Mouse (Mus musculus): ENCODE data around the gene Gm8251. TPM values are rescaled to one million over a fixed set of nuclear protein-coding genes. Genes with fewer than 3 reads are reported as not detected.

Gm8251 gene
- total RNA-seq, 1 experiment: 0.18 TPM

GRCm38 (mm10) chr1:44042555-44042915 lies 19.2 kb downstream of the Gm8251 start:
- in situ Hi-C loops (cut with MboI; ENCODE audit: low sequenced_read_pairs in 2 of 2, unreplicated experiment in 2 of 2): no loop called here
- Histone ChIP-seq H3K36me3 (ENCODE audit: control insufficient read depth, insufficient read depth, low read length, poor library complexity, severe bottlenecking) (no peaks in the 10 kb centered on the region), H3K9ac (ENCODE audit: insufficient read depth, low read depth, low read length, poor library complexity, severe bottlenecking) (no peak overlapping the region), H3K27ac (ENCODE audit: insufficient read depth, low read depth, low read length, poor library complexity, severe bottlenecking) (no peak overlapping the region), H3K4me3 (ENCODE audit: insufficient read depth in 1 of 2, low read depth in 1 of 2, low read length in 2 of 2, poor library complexity in 1 of 2, severe bottlenecking in 1 of 2) (peak overlapping the region; percentile 17 to 23; a peak in 3 of 4 replicates), H3K4me1 (ENCODE audit: control insufficient read depth in 2 of 2, insufficient read depth in 2 of 2, low read length in 2 of 2, poor library complexity in 1 of 2) (peaks cover 2 to 3% of the 10 kb centered on the region in 2 experiments; a peak in 1 of 4 replicates), H3K9me3 (ENCODE audit: control insufficient read depth, insufficient read depth, low read depth, low read length) (no peaks in the 10 kb centered on the region)
- no peak for TF ChIP-seq MAFK (IDR thresholded peaks at IDR 0.05; ENCODE audit: insufficient read depth, low read depth, low read length)
- TF ChIP-seq ZNF384 (IDR thresholded peaks at IDR 0.05; ENCODE audit: low read depth, low read length): no peak
- TF ChIP-seq HCFC1 (IDR thresholded peaks at IDR 0.05; ENCODE audit: borderline replicate concordance, insufficient read depth, low read length): no peak
- no peak for TF ChIP-seq CHD2 (IDR thresholded peaks at IDR 0.05; ENCODE audit: low read depth, low read length)
- no peak for TF ChIP-seq ZC3H11A (IDR thresholded peaks at IDR 0.05; ENCODE audit: borderline replicate concordance, low read depth, low read length)
- DNase-seq (ENCODE audit: low read depth, low spot score): no peak

GRCm38 (mm10) chr1:44041797-44042554 lies 19.8 kb downstream of the Gm8251 start:
- no peak overlapping the region for H3K27ac ChIP-seq (ENCODE audit: insufficient read depth, low read depth, low read length, poor library complexity, severe bottlenecking)

GRCm38 (mm10) chr1:44032948-44033347 lies 28.8 kb downstream of the Gm8251 start:
- no peaks in the 10 kb centered on the region for H3K9me3 ChIP-seq (ENCODE audit: control insufficient read depth, insufficient read depth, low read depth, low read length)
- no peak overlapping the region for H3K9ac ChIP-seq (ENCODE audit: insufficient read depth, low read depth, low read length, poor library complexity, severe bottlenecking)
- H3K4me1 ChIP-seq (ENCODE audit: control insufficient read depth in 2 of 2, insufficient read depth in 2 of 2, low read length in 2 of 2, poor library complexity in 1 of 2): no peaks in the 10 kb centered on the region
- no peak overlapping the region for H3K4me3 ChIP-seq (ENCODE audit: insufficient read depth in 1 of 2, low read depth in 1 of 2, low read length in 2 of 2, poor library complexity in 1 of 2, severe bottlenecking in 1 of 2)
- DNase-seq (ENCODE audit: low read depth, low spot score): no peak
- TF ChIP-seq HCFC1 (IDR thresholded peaks at IDR 0.05; ENCODE audit: borderline replicate concordance, insufficient read depth, low read length) (no peak), MAFK (IDR thresholded peaks at IDR 0.05; ENCODE audit: insufficient read depth, low read depth, low read length) (no peak), CHD2 (IDR thresholded peaks at IDR 0.05; ENCODE audit: low read depth, low read length) (no peak), ZNF384 (IDR thresholded peaks at IDR 0.05; ENCODE audit: low read depth, low read length) (no peak), ZC3H11A (IDR thresholded peaks at IDR 0.05; ENCODE audit: borderline replicate concordance, low read depth, low read length) (no peak)
- no peaks in the 10 kb centered on the region for H3K36me3 ChIP-seq (ENCODE audit: control insufficient read depth, insufficient read depth, low read length, poor library complexity, severe bottlenecking)
- H3K27ac ChIP-seq (ENCODE audit: insufficient read depth, low read depth, low read length, poor library complexity, severe bottlenecking): no peak overlapping the region
- in situ Hi-C loops (cut with MboI; ENCODE audit: low sequenced_read_pairs in 2 of 2, unreplicated experiment in 2 of 2): no loop called here

More at GRCm38 (mm10) chr1:44041797-44042554, 19.8 kb downstream of the Gm8251 start:
- DNase-seq (ENCODE audit: low read depth, low spot score): peak; percentile 41
- in situ Hi-C loops (cut with MboI; ENCODE audit: low sequenced_read_pairs in 2 of 2, unreplicated experiment in 2 of 2): no loop called here
- TF ChIP-seq ZC3H11A (IDR thresholded peaks at IDR 0.05; ENCODE audit: borderline replicate concordance, low read depth, low read length) (no peak), MAFK (IDR thresholded peaks at IDR 0.05; ENCODE audit: insufficient read depth, low read depth, low read length) (peak; percentile 19; the same call in 1 of the 2 replicates), ZNF384 (IDR thresholded peaks at IDR 0.05; ENCODE audit: low read depth, low read length) (no peak)
- Histone ChIP-seq H3K9ac (ENCODE audit: insufficient read depth, low read depth, low read length, poor library complexity, severe bottlenecking) (no peak overlapping the region), H3K4me3 (ENCODE audit: insufficient read depth in 1 of 2, low read depth in 1 of 2, low read length in 2 of 2, poor library complexity in 1 of 2, severe bottlenecking in 1 of 2) (peak overlapping the region; percentile 17 to 23; a peak in 3 of 4 replicates), H3K36me3 (ENCODE audit: control insufficient read depth, insufficient read depth, low read length, poor library complexity, severe bottlenecking) (no peaks in the 10 kb centered on the region), H3K9me3 (ENCODE audit: control insufficient read depth, insufficient read depth, low read depth, low read length) (no peaks in the 10 kb centered on the region), H3K4me1 (ENCODE audit: control insufficient read depth in 2 of 2, insufficient read depth in 2 of 2, low read length in 2 of 2, poor library complexity in 1 of 2) (peaks cover 2 to 3% of the 10 kb centered on the region in 2 experiments; a peak in 1 of 4 replicates)

DNA sequence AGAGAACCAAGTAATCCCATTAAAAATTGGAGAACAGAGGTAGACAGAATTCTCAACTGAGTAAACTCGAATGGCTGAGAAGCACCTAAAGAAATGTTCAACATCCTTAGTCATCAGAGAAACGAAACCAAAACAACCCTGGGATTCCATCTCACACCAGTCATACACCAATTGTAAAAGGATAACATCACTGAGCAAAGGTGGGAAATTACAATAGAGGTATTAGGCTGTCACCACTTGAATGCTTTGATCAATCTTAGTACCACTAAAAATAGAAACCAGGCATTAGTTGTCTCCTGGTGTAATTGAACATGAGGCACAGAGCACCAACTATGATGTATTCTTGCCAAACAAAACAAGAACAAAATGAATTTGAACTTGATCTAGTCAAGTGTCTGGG lies 29.5 kb downstream of the Gm8251 start:
- no peak for DNase-seq (ENCODE audit: low read depth, low spot score)
- H3K4me3 ChIP-seq (ENCODE audit: insufficient read depth in 1 of 2, low read depth in 1 of 2, low read length in 2 of 2, poor library complexity in 1 of 2, severe bottlenecking in 1 of 2): no peak overlapping the region
- no peak for TF ChIP-seq HCFC1 (IDR thresholded peaks at IDR 0.05; ENCODE audit: borderline replicate concordance, insufficient read depth, low read length)
- no peak for TF ChIP-seq CHD2 (IDR thresholded peaks at IDR 0.05; ENCODE audit: low read depth, low read length)
- no peak for TF ChIP-seq MAFK (IDR thresholded peaks at IDR 0.05; ENCODE audit: insufficient read depth, low read depth, low read length)
- TF ChIP-seq ZC3H11A (IDR thresholded peaks at IDR 0.05; ENCODE audit: borderline replicate concordance, low read depth, low read length): no peak
- TF ChIP-seq ZNF384 (IDR thresholded peaks at IDR 0.05; ENCODE audit: low read depth, low read length): no peak
- no peaks in the 10 kb centered on the region for H3K9me3 ChIP-seq (ENCODE audit: control insufficient read depth, insufficient read depth, low read depth, low read length)
- H3K4me1 ChIP-seq (ENCODE audit: control insufficient read depth in 2 of 2, insufficient read depth in 2 of 2, low read length in 2 of 2, poor library complexity in 1 of 2): no peaks in the 10 kb centered on the region
- H3K9ac ChIP-seq (ENCODE audit: insufficient read depth, low read depth, low read length, poor library complexity, severe bottlenecking): no peak overlapping the region
- no peak overlapping the region for H3K27ac ChIP-seq (ENCODE audit: insufficient read depth, low read depth, low read length, poor library complexity, severe bottlenecking)
- in situ Hi-C loops (cut with MboI; ENCODE audit: low sequenced_read_pairs in 2 of 2, unreplicated experiment in 2 of 2): no loop called here
- no peaks in the 10 kb centered on the region for H3K36me3 ChIP-seq (ENCODE audit: control insufficient read depth, insufficient read depth, low read length, poor library complexity, severe bottlenecking)

Data from ES-E14 (cell line).